Mouse (Mus musculus) heart, adult 2 months (tissue): ENCODE measurements at regions not wholly inside any gene's neighbourhood (a gene's known extent, or its start where the extent isn't known, plus 50 kb on each side); places are given as distances from the start of the nearest gene placed in this dataset.

Source experiments
- CTCF ChIP-seq: fragments of 200-600 bp; IDR thresholded peaks from 2 replicates; pipeline ENCODE4 v1.8.1; 2022; ENCODE audit warnings: antibody characterized with exemption, mild to moderate bottlenecking, moderate library complexity
- POLR2A ChIP-seq: fragments of 200-500 bp; IDR thresholded peaks from 2 replicates; pipeline ENCODE4 v1.6.1; 2011; ENCODE audit warnings: mild to moderate bottlenecking, low read depth, low read length, control low read depth; ENCODE audit not compliant: insufficient read depth

DNA sequence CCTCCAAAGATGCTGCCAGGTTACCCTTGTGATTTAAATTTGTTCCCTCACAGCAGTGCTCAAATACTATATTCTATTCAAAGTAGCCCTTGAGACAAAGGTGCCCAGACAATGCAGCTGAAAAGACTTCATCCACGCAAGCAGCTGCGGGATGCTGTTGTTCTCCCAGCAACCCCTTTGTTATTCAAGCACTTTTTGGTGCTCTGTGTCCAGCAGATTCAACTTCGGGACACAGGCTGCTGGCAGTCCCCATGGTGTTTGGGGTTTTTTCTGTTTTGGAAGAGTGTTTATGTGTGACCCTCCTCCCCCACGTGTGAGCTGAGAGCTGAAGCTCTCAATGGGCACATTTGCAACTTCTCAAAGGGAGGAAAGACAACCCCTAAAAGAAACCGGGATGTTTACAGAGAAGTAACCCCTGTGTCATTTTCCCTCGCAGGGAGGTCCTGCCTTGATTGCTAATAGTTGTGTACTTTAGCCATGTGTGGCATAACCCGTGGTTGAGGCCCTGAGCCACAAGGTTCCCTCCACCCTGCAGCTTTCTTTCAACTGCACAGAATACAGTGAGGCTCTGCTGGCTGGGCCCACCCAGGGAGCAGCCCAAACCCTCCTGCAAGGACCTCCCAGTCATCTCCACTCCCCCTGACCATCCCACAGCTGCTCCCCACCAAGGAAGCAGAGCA, 108.9 kb downstream of the Hsd17b3 start:
- TF ChIP-seq POLR2A: no peak
- no peak for TF ChIP-seq CTCF
